In the genomic region with DNA sequence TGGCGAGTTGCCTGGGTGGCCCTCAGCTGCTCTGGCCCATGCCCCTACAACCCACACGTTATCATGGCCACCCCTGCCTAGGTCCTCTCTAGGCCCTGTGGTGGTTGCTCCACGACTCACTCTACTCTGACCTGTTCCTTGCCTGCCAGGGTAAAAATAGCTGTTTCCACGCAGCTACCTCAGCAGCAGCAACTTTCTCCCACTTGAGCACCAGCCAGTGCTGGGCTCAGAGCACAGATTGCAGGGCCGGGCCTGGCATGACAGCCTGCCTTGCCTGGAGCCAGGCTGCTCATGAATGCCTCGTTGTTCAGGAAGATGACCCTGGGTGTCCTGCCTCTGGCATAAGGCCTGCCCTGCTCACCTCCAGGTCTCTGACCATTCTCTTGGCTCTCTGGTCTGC, we compare ENCODE assay signal across 8 mouse cellular contexts.
DNase-seq lines count a peak whose midpoint lies in the region; ATAC-seq lines count a peak whose summit lies in the region.

No protein-coding gene starts in this region.

- no peaks in the 10 kb centered on the region for H3K4me1 ChIP-seq in hindbrain, embryonic 16.5 days (ENCODE audit: control insufficient read depth, insufficient read depth, low read depth, low read length)
- peaks cover 26% of the 10 kb centered on the region for H3K4me1 ChIP-seq in hindbrain, embryonic 10.5 days (replicated peaks)
- H3K4me1 ChIP-seq in brown adipose tissue, adult 24 weeks (ENCODE audit: control insufficient read depth, insufficient read depth, insufficient read length, low read length) = peaks cover 11% of the 10 kb centered on the region; the same call in 1 of the 2 replicates

- DNase-seq in hindbrain, embryonic 10.5 days (ENCODE audit: low spot score) = no peak
- peak; percentile 59 for DNase-seq in gastrocnemius, postnatal 10 days
- DNase-seq in kidney, postnatal 36 days = peak; percentile 63 to 84
- peak; percentile 74 to 76 for DNase-seq in right cerebral cortex, postnatal 10 days (ENCODE audit: low spot score in 2 of 2)
- DNase-seq in yolk sac, embryonic 10.5 days (ENCODE audit: low spot score) = no peak
- no peak for DNase-seq in lung, postnatal 10 days

- no peaks in the 10 kb centered on the region for H3K27me3 ChIP-seq in hindbrain, embryonic 16.5 days (replicated peaks; ENCODE audit: control insufficient read depth, insufficient read depth, low read length)
- peaks cover 19% of the 10 kb centered on the region for H3K27me3 ChIP-seq in hindbrain, embryonic 10.5 days (ENCODE audit: insufficient read depth, poor library complexity, severe bottlenecking)

- WGBS in hindbrain, embryonic 16.5 days = 70% methylated on average over 6 of the region's 6 CpGs
- WGBS in hindbrain, embryonic 10.5 days = 69% methylated on average over 6 of the region's 6 CpGs

- H3K4me3 ChIP-seq in hindbrain, embryonic 16.5 days (ENCODE audit: low read length) = no peak overlapping the region
- H3K4me3 ChIP-seq in hindbrain, embryonic 10.5 days = no peak overlapping the region
- H3K4me3 ChIP-seq in brown adipose tissue, adult 24 weeks (ENCODE audit: insufficient read depth, low read depth, low read length) = no peak overlapping the region

- H3K9me3 ChIP-seq in hindbrain, embryonic 16.5 days (ENCODE audit: control insufficient read depth, low read length) = no peaks in the 10 kb centered on the region
- no peaks in the 10 kb centered on the region for H3K9me3 ChIP-seq in hindbrain, embryonic 10.5 days

- peak; percentile 30; the same call in 1 of the 2 replicates for ATAC-seq in hindbrain, embryonic 16.5 days

- H3K9ac ChIP-seq in hindbrain, embryonic 16.5 days (ENCODE audit: low read depth, low read length) = no peak overlapping the region

- no peaks in the 10 kb centered on the region for H3K36me3 ChIP-seq in hindbrain, embryonic 16.5 days (ENCODE audit: control insufficient read depth, insufficient read depth, low read length)
- no peaks in the 10 kb centered on the region for H3K36me3 ChIP-seq in hindbrain, embryonic 10.5 days

- H3K27ac ChIP-seq in hindbrain, embryonic 16.5 days (ENCODE audit: low read depth, low read length) = no peak overlapping the region
- H3K27ac ChIP-seq in hindbrain, embryonic 10.5 days = no peak overlapping the region
- H3K27ac ChIP-seq in brown adipose tissue, adult 24 weeks (replicated peaks; ENCODE audit: low read depth, low read length) = peak overlapping the region; percentile 98

- no peak overlapping the region for H3K4me2 ChIP-seq in hindbrain, embryonic 16.5 days (ENCODE audit: low read length)

Comparison
In these comparisons a context has a peak if more than half of its experiments do, and no peak if none do; other contexts are left out.
1. DNase-seq: peak in gastrocnemius, postnatal 10 days (single experiment), kidney, postnatal 36 days (2 of 2) and right cerebral cortex, postnatal 10 days (2 of 2); none in hindbrain, embryonic 10.5 days (single experiment), yolk sac, embryonic 10.5 days (single experiment) and lung, postnatal 10 days (single experiment).